8 mouse cellular contexts compared by ENCODE assay signal in the genomic region with DNA sequence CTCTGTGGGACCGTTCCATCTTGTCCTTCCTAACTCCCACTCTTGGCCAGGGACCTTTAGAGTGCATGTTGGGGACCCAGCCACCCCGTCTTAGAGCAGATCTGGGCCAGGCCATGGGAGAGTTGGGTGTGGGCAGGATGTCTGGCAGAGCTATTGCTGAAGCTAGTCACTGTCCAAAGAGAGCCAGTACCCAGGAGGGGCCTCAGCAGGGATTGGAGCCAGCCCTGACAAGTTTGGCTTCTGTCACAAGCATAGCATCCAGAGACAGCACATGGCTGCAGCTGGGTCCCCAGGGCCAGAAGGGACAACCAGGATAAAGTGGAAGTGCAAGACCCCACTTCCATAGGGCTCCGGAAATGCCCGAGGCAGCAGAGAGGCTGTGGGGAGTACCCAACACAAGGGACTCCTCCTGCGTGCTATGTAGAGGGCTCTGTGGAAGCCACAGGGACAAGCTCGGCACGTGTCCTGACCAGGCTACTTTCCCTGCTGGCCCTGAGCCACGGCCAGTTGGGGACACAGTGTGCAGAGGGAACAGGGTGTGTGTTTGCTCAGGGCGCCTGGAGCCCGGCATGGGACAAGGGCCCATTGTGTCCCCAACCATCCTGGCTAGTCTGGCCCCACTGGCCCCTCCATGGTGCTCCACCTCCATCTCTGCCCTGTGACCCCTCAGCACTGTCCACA. TPM values are rescaled to one million over a fixed set of nuclear protein-coding genes. Genes with fewer than 3 reads are reported as not detected.
DNase-seq lines count a peak whose midpoint lies in the region; ATAC-seq and TF ChIP-seq lines count a peak whose summit lies in the region.

No protein-coding gene starts in this region.

- intact Hi-C loops in heart, postnatal 25 days (cut with DNase I), result no loop called here

- no peak overlapping the region for H3K4me2 ChIP-seq in lung, embryonic 14.5 days

- peak; percentile 71 for ATAC-seq in lung, embryonic 14.5 days (ENCODE audit: insufficient read depth)

- peaks cover 22% of the 10 kb centered on the region for H3K4me1 ChIP-seq in lung, embryonic 14.5 days (ENCODE audit: insufficient read depth)

- TF ChIP-seq CTCF in lung, embryonic 14.5 days (IDR thresholded peaks at IDR 0.05; ENCODE audit: low read depth), result no peak

- no peaks in the 10 kb centered on the region for H3K27me3 ChIP-seq in lung, embryonic 14.5 days (ENCODE audit: insufficient read depth, low read length)

- DNase-seq in ovary, postnatal 36 days (ENCODE audit: low spot score), result peak; percentile 76
- no peak for DNase-seq in ovary, postnatal 10 days (ENCODE audit: low spot score)
- peak; percentile 67 to 75 for DNase-seq in frontal cortex, adult 2 months (ENCODE audit: extremely low spot score in 1 of 2, low spot score in 1 of 2)
- peak; percentile 95 for DNase-seq in heart, postnatal 25 days (ENCODE audit: low spot score)
- DNase-seq in layer of hippocampus, postnatal 10 days (ENCODE audit: low spot score in 2 of 2), result peak; percentile 81 to 82
- DNase-seq in lung, embryonic 14.5 days, result peak; percentile 67
- peak; percentile 89 for DNase-seq in urinary bladder, postnatal 14 days (ENCODE audit: low spot score)
- DNase-seq in T-cell, adult 2 months (ENCODE audit: low spot score), result no peak

- H3K36me3 ChIP-seq in lung, embryonic 14.5 days (ENCODE audit: insufficient read depth), result no peaks in the 10 kb centered on the region

- H3K9me3 ChIP-seq in lung, embryonic 14.5 days (ENCODE audit: low read depth, low read length), result no peaks in the 10 kb centered on the region

- no peak overlapping the region for H3K9ac ChIP-seq in lung, embryonic 14.5 days

- H3K4me3 ChIP-seq in lung, embryonic 14.5 days (ENCODE audit: low read depth, low read length), result no peak overlapping the region

- H3K27ac ChIP-seq in lung, embryonic 14.5 days (ENCODE audit: low read depth), result peak overlapping the region; percentile 84

- WGBS in lung, embryonic 14.5 days, result 39% methylated on average over 10 of the region's 10 CpGs

RNA-seq across cellular contexts. Expression of a gene that starts 11.7 kb away (rescaled TPM):
- 13.6 and 22.2 TPM in 2 replicates for polyA plus RNA-seq in frontal cortex, adult 2 months (2012; rRNA removed)
- total RNA-seq in heart, postnatal 25 days (2021), result 10 to 100 TPM; 86.8 to 98.2 TPM
- total RNA-seq in layer of hippocampus, postnatal 10 days (2021), result 10 to 100 TPM; 35.7 to 39.5 TPM
- 48.6 TPM in 2 replicates for polyA plus RNA-seq in lung, embryonic 14.5 days (2014; fragmentation: Nextera tagmentation; extraction: Ambion mirVana)

RNA-seq across cellular contexts. Expression of a gene that starts 30.8 kb away (rescaled TPM):
- 24.1 and 31.2 TPM in 2 replicates for polyA plus RNA-seq in frontal cortex, adult 2 months (2012; rRNA removed)
- 10 to 100 TPM; 24.7 to 27.3 TPM for total RNA-seq in heart, postnatal 25 days (2021)
- total RNA-seq in layer of hippocampus, postnatal 10 days (2021), result 10 to 100 TPM; 19.8 to 20.5 TPM
- polyA plus RNA-seq in lung, embryonic 14.5 days (2014; fragmentation: Nextera tagmentation; extraction: Ambion mirVana), result 93.8 and 97.9 TPM in 2 replicates

RNA-seq across cellular contexts. Expression of a gene that starts 31.2 kb away (rescaled TPM):
- 15.3 and 15.7 TPM in 2 replicates for polyA plus RNA-seq in frontal cortex, adult 2 months (2012; rRNA removed)
- total RNA-seq in heart, postnatal 25 days (2021), result 10 to 100 TPM; 10.7 TPM
- total RNA-seq in layer of hippocampus, postnatal 10 days (2021), result 10 to 100 TPM in 1 of 2 experiments, 1 to 10 TPM in 1; 9.8 to 10.3 TPM
- 13.3 and 15.0 TPM in 2 replicates for polyA plus RNA-seq in lung, embryonic 14.5 days (2014; fragmentation: Nextera tagmentation; extraction: Ambion mirVana)

Comparison
In these comparisons a context has a peak if more than half of its experiments do, and no peak if none do; other contexts are left out.
1. DNase-seq: peak in ovary, postnatal 36 days (single experiment), frontal cortex, adult 2 months (2 of 2), heart, postnatal 25 days (single experiment), layer of hippocampus, postnatal 10 days (2 of 2), lung, embryonic 14.5 days (single experiment) and urinary bladder, postnatal 14 days (single experiment); none in ovary, postnatal 10 days (single experiment) and T-cell, adult 2 months (single experiment).